Mouse (Mus musculus): ENCODE measurements around the gene Slc25a17.
A peak's percentile ranks its signal among the peaks of the same experiment; 100 is the strongest.

Slc25a17 gene

GRCm38 (mm10) chr15:81355146-81355761 is 5.4 kb downstream of the Slc25a17 start:
- peak in 1 of 2 experiments; percentile 38 for DNase-seq (ENCODE audit: low spot score in 2 of 2)

DNA sequence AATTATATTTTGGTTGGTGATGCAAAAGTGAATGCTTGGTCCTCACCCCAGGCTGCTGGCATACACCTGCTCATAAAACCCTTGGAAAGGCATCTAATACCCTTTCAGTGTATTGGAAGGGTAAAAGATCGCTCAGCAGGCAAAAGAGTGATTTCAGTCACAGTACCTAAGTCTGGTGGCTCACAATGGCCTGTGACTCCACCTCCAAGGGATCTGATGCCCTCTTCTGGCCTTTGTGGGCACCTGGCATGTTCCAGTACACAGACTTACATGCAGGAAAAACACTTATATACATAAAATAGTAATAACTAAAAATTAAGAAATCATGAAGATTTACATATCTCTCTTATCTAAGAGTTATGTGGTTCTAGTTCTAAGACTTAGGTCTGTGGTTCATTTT is 8.0 kb downstream of the Slc25a17 start:
- DNase-seq (ENCODE audit: low spot score in 2 of 2), result no peak

DNA sequence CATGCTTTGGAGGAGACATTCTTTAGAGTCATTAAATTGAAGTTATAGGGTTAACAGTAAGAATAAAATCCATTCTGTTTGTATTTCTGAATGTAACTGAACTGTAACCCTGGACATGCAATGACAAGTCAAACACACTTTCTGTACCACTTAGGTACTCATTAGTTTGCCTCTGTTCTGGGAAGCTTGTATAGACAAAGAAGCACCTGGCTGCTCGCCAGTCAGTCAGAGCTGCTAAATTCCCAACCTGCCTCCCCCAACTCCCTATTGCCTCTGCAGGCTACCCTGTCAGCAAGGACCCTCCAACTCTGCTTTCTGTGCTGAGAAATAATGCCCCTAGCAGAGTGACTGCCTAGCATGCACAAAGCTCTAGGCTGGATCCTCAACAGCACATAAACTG is 10.2 kb downstream of the Slc25a17 start:
- DNase-seq (ENCODE audit: low spot score in 2 of 2), result no peak

DNA sequence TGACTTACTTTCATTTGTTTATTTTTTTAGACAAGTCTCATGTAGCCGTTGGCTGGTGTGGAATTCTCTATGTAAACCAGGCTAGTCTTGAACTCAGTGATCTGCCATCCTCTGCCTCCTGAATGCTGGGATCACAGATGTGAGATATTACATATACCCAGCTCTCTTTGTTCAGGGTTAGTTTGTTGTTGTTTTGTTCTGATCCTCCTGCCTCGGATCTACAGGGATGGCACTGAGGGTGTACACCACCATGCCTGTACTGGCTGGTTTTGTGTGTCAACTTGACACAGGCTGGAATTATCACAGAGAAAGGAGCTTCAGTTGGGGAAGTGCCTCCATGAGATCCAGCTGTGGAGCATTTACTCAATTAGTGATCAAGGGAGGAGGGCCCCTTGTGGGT is 12.2 kb downstream of the Slc25a17 start:
- DNase-seq (ENCODE audit: low spot score in 2 of 2), result no peak

GRCm38 (mm10) chr15:81347466-81347865 is 13.1 kb downstream of the Slc25a17 start:
- DNase-seq (ENCODE audit: low spot score in 2 of 2), result peak in 1 of 2 experiments; percentile 67

- peak; percentile 31 to 49 for DNase-seq (ENCODE audit: low spot score in 2 of 2)
Measured at GRCm38 (mm10) chr15:81341426-81341825, 19.2 kb downstream of the Slc25a17 start.

- DNase-seq (ENCODE audit: low spot score in 2 of 2), result no peak
Measured at GRCm38 (mm10) chr15:81339158-81339557, 21.5 kb downstream of the Slc25a17 start.

DNA sequence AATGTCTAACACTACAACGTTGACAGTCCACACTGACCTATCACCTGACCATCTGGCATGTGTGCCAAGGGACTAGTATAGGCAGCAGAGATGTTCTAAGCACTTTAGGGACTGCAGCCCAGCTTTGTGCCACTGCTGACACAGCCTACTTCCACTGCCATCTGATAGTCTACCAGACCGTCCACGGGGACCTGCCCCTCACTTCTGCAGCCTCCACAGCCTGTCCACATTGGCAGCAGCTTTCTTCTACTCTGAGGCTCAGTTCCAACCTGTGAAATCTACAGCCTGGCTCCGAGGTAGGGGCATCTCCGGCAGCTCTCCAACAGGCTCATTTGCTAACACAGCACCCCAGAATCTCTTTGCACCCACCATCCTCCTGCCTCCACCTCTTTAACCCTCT is 24.1 kb downstream of the Slc25a17 start:
- peak; percentile 36 to 59 for DNase-seq (ENCODE audit: low spot score in 2 of 2)

- DNase-seq (ENCODE audit: low spot score in 2 of 2), result no peak
Measured at GRCm38 (mm10) chr15:81332517-81332916, 28.1 kb downstream of the Slc25a17 start.

GRCm38 (mm10) chr15:81330816-81331433 is 29.7 kb downstream of the Slc25a17 start:
- DNase-seq (ENCODE audit: low spot score in 2 of 2), result no peak

DNA sequence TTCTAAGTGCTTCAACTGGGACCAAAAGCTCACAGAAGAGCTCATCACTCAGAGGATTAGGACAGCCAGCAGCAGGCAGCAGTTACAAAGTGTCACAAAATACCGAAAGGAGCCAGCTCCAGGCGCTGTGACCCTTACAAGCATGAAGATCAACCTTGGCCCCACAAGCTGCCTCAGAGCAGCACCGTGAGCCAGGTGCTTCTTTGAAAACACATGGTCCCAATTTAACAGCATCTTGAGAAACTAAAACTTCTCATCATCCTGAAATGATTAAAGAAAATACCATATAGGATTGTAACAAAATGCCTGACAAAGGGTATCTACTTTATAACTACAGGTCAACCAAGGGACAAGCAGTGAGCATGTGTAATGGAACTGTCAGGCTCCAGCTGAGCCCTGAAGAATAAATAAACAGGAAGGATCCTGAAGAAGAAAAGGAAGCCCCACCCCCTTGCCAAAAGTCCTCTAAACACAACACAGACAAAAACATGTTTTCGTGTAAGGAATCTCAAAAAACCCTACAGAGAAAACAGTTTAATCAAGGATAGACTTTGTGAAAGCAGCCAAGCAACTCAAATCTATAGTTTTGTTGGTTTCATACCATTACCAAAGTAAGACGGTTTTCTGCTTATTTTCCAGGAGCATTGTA is 30.8 kb downstream of the Slc25a17 start:
- DNase-seq (ENCODE audit: low spot score in 2 of 2), result no peak

DNA sequence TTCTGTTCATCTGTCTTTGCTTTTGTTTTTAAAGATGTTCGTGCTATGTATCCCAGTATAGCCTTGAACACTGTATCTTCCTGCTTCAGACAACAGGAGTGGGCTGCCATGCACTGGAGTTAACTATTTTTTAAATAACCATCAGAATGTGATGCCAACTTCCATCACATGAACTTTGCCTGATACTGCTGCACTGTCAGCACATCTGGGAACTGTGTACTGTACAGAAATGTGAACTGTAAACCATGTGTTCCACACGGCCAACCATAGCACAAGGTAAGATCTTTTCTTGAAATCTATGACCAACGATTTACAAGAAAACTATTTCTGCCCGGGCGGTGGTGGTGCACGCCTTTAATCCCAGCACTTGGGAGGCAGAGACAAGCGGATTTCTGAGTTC is 33.1 kb downstream of the Slc25a17 start:
- no peak for DNase-seq (ENCODE audit: low spot score in 2 of 2)

DNA sequence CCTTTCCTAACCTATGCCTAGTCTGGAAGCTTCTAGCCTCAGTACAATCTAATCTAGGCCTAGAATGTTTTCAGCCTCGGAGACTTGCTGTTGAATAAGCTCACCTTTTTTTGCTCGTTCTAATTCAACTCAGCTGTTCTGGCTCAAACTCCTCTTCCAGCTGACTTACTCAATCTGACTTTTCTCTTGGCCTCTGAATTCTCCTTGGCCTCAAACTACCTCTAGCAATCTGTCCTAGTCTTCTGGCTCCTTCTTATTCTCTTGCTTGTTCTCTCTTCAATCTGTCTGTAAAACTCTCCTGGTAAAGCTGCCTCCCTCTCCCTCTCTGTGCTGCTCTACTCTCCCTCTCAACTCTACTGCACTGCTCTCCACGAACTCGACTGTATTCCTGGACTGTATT is 35.6 kb downstream of the Slc25a17 start:
- DNase-seq (ENCODE audit: low spot score in 2 of 2), result no peak

DNA sequence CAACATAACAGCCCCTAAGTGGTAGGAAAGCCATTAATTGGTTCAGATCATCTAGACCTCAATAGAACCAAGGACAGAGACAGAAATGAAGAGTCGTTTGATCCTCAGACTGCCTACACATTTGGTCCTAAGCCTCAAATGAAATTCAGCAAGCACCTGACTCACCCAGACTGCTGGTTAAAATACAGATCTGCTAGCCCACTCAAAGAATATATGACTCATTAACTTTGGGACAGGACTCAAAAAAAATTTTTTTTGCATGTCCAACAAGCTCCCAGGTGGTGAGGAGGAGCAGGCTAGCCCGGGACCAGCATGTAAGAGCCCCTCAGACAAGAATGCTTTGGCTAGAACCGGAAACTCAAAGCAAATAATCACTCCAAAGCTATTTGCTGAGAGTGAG is 40.5 kb downstream of the Slc25a17 start:
- DNase-seq (ENCODE audit: low spot score in 2 of 2), result no peak

DNA sequence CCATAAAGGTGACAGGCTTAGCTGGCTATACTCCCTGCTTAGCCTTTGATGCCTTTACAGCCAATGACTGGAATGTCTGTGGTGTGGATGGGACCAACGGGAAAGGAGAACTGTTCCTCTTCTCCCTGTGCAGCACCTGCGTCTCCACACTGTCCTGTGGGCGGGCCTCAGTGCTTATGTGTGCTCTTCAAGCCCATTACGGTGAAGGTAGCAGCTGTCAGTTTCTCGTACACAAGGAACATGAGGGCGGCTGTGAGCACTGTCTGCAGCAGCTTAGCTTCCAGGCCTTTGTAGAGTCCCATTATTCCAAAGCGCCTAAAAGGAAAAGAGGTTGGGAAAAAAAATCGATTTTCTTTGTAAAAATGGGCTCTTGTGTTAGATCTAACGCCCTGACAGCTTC is 41.1 kb downstream of the Slc25a17 start:
- DNase-seq (ENCODE audit: low spot score in 2 of 2), result no peak

- DNase-seq (ENCODE audit: low spot score in 2 of 2), result no peak
Measured at GRCm38 (mm10) chr15:81313928-81314327, 46.7 kb downstream of the Slc25a17 start.

- no peak for DNase-seq (ENCODE audit: low spot score in 2 of 2)
Measured at GRCm38 (mm10) chr15:81311026-81311425, 49.6 kb downstream of the Slc25a17 start.

GRCm38 (mm10) chr15:81310353-81310752 is 50.3 kb downstream of the Slc25a17 start:
- DNase-seq (ENCODE audit: low spot score in 2 of 2), result no peak

- no peak for DNase-seq (ENCODE audit: low spot score in 2 of 2)
Measured at GRCm38 (mm10) chr15:81308038-81308437, 52.6 kb downstream of the Slc25a17 start.

- no peak for DNase-seq (ENCODE audit: low spot score in 2 of 2)
Measured at GRCm38 (mm10) chr15:81306501-81306900, 54.1 kb downstream of the Slc25a17 start.

DNA sequence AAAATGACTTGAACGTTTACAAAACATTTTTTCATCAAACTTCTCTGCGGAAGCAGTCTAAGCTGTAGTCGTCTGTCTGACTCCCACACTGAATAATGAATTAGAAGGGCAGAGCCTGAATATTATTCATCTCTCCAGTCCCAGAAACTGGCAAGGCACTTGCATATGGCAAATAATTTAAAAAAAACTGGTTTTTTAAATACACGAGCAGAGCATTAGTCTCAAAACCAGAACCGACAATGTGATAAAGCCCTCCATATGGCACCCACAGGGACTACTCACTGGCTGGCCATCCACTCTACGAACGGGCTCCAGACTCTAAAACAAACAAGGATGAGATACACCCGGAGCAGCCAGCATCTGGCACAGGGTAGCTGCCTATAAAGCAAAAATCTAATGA is 55.6 kb downstream of the Slc25a17 start:
- peak in 1 of 2 experiments; percentile 48 for DNase-seq (ENCODE audit: low spot score in 2 of 2)

- DNase-seq (ENCODE audit: low spot score in 2 of 2), result no peak
Measured at GRCm38 (mm10) chr15:81304006-81304405, 56.6 kb downstream of the Slc25a17 start.

- no peak for DNase-seq (ENCODE audit: low spot score in 2 of 2)
Measured at GRCm38 (mm10) chr15:81302151-81302808, 58.3 kb downstream of the Slc25a17 start.
